Mouse (Mus musculus) testis, postnatal 10 days (tissue): ENCODE measurements at regions not wholly inside any gene's neighbourhood (a gene's known extent, or its start where the extent isn't known, plus 50 kb on each side); places are given as distances from the start of the nearest gene placed in this dataset.

Source experiments
- DNase-seq: peaks from one replicate; pipeline ENCODE4 v3.0.0; 2021; ENCODE audit warnings: low spot score

DNA sequence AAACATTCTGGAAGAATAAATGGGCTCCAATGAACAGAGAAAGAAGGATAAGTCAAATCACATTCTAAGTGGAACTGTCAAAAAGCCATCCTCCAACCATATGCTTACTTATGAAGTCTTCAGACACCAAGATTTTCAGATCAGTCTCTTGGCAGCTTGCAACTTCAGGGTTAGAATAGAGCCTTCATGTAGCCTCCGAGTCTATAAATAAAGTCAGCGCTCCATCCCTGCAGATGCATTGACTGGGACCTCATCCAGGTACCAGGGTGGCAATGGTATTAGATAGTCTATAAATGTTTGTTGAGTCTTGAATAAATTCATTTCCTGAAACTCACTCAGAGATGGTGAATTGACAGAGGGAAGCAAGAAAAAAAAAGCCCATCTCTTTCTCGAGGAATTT lies 107.2 kb upstream of the Eepd1 start:
- DNase-seq, result no peak

DNA sequence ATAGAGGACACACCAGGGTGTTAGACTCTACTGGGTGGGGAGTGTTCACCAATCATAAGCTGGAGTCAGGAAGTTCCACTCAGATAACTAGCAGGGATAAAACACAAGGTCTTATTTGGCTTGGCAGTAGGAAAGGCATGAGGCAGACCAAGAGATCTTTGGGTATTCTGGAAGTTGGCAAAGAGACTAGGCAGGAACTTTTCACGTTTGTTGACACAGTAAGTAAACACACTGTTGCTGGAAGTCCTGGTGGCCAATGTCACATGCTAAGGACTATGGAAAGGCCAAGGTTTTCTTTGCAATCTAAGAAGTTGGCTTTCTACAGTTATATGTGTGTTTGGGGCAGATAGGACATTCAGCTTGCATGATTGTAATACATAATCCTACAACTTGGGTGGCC lies 105.1 kb upstream of the Eepd1 start:
- DNase-seq, result no peak

DNA sequence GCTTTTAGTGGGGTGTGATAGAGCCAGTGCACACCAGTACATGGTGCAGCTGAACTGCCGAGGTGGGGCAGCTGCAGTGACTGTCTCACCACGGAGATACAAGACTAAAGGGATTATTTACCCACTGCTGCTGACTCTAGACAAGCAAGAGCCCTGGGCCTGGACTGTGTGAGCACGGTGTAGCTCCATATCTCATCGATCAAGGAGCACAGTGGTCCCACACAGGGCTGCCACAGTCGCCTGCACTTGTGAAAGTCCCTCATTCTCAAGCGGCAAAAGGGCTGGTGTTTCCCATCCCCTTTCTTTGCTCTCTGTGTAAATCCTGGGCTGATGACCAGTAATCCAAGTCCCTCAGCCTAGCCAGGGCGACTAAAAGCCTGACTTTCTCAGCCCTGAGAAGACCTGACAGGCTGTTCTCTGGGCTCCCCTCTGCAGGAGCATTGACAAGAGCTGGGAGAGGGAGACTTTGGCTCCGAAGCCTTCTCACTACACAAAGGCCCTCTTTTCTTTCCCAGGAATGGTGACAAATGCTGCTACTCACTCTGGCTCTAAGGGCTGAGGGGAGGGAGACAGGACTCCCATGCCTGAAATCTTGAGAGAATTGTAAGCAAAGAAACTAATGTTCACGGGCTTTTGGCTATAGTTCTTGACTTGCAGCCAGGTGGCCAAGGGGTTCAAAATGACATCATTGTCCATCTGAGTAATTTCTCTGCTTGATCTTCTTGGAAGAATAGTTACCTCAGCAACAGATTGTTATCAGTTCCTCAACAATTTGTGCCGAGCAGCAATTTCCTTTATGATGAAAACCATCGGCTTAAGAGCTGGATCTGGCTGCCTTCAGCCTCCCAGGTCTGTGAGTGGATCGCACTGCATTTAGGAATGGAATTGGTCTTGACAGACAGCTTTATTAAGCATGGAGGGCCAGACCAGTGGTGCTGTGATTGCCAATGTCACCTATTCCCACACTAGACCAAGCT lies 103.3 kb upstream of the Eepd1 start:
- no peak for DNase-seq

DNA sequence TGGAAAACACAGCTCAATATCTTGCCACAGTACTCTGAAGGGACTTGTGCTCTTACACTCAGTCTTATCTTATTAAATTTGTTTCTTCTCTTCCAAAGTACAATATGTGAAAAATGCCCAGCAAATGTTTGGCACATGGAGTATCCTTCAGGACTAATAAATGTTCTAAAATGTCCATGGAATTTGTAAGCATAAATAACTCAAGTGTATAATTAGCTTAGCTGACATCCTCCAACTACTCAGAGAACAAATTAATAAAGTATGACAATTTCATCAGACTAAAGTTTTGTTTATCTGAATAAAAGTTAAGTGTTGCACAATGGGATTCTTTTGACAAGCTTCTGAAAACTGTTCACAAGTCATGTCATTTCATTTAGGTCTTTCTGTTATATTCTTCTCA lies 96.0 kb upstream of the Eepd1 start:
- no peak for DNase-seq

DNA sequence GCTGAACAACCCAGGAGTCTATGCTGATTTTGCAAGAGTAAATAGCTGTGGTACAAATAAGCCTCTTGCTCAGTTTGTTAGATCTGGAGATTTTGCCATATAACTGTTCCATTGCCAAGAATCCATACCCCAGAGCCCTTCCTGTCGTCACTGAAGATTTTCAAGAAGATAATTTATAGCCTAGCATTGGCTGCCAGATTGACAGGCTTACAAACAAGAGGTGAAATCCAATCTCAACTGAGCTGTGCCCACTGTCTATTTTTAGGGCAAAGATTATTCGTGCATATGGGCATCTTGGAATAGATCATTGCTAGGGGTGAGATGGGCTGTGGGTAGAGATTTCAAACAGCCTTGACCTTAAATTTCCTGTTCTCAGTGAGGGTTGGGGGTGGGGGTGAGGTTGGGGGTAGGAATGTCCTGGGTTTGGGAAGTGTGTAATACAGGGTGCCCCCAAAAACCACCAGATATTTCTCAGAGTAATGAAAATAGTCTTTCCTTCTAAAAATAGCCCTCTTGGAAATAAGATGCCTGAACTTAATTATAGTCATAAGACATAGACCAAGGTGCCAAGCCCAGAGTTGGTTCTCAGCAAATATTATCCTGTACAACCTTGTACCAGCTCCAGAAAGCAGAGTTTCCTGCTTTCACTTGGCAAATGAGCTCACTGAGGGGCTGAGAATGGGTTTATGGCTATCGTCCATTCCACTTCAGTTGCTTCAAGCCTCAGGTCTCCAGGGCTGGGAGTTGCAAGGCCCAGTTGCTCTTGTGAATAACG lies 93.3 kb upstream of the Eepd1 start:
- no peak for DNase-seq

DNA sequence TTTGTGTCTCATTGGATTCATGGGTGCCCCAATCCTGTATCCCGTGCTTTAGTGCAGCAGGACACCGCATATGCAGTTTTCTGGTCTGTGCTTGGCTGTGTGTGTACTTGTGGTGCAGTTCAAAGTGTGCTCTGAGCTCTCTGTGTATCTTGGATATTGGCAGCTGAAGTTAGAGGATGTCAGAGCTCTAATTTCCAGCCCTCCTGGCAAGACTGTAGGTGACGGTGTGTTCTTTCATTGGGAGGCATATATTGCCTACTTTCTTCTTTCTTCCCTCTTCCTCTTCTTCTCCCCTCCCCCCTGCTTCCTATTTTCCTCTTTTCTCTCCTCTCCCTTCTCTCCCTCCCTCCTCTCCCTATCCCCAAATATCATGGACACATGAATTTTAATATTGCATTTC lies 92.0 kb upstream of the Eepd1 start:
- no peak for DNase-seq

DNA sequence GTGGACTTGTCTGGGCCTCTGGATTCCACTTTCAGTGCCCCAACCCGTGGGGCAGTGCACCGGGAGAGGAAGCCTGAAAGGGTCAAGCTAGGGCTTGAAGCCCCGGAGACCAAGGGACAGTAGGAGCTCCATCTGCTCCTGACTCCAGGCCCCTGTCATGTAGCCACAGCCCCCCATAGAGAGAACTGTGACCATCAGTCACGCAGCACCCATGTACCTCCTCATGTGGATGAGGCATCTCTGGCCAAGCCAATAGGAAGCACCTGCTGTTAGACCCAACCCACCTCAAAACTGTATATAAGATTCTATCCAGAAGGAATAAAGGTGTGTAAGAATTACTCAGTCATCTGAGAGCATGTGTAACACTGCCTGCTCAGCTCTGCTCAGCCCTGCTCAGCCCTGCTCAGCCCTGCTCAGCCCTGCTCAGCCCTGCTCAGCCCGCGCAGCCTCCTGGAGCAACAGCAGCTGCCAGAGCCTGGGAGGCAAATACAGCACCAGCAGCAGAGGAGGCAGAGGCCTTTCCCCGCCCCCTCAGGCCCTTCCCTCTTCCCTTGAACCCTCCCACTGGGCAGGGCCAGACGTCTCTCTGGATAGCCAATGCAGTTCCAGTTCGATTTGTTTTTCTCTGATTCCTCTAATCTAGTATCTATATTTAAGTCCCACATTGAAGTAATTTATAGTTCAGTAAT lies 80.6 kb upstream of the Eepd1 start:
- DNase-seq, result peak; percentile 51

DNA sequence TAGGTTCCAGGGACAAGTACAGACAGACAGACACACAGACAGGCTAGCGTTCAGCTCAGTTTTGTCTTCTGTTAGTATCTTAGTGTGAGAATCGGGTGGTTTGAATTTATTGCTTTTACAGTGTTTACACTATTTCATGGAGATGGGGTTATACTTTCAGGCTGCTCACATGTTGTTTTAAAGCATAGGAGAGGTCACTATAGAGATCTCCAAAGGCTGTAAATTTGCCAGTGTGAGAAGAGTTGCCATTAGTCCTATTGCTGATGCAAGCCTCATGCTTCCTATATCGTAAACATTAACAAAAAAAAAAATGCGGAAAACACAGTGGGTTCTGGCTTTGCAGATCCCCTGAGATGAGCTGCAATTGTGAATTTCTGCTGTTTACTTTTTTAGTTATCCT lies 75.5 kb upstream of the Eepd1 start:
- no peak for DNase-seq

DNA sequence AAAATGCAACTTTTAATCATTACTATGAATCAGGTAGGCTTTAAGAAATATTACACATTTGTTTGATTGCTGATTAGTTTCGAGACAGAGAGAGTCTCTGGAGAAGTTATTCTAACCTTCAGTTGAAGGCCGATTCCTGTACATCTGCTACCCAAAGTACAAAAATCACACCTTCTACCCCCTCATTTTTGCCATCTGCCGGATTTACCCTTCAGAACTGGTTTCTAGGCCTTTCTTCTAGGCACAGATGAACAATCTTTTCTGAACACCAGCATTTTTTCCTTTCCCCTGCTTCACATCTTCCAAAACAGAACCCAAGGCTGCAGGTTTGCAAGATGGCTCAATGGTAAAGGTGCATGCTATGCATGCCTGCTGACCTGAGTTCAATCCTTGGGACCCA lies 72.8 kb upstream of the Eepd1 start:
- no peak for DNase-seq

DNA sequence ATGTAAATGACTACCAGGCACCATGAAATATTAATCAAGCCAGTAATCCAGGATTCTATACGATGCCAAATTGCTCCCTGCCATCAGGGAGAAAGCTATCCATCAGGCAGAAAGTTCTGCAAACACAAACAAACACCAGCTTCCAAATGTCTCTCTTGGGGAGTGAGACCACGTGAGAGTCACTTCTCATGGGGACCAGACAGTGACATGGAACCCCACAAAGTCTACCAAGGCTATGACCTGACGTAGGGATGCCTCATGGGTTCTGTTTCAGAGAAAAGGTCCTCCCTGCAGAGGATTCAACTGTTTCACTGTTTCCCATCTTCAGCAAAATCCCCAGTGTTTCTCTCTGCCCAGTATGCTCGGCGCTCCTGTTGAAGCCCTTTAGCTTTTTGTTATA lies 71.6 kb upstream of the Eepd1 start:
- no peak for DNase-seq

DNA sequence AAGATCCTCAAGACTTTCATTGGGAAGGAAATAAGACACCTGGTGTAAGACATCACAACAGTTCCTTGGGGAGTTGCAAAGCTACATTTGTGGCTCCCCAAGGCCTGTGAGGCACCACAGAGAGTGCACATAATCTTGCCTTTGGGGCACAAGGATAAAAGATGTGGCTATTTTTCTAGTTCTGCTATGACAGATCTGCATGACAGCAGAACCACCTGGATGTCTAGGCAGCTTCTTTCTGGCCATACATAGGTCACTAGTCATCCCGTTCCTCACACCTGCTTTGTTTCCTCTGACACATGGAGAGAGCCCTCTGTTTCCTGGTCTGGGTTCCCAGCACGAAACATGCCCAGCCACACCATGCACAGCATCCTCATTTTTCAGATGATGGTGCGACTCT lies 67.5 kb upstream of the Eepd1 start:
- no peak for DNase-seq

DNA sequence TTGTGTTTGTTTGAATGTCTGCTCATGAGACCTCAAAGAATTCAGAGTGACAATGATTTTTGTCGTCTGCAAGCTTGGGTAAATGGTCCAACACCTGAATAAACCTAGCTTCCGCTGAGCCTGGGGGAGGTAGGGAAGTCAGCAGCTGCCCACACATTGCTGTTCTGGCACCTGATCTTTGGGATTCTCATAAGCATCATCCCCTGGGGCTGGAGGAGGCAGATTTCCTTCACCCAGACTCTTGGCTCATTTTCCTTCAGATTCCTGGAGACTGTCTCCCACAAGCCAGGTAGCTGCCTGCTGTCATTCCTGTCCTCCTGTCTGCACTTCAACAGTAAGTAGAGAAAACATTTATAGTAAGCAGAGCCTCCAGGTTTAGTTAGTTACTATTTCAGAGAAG lies 67.0 kb upstream of the Eepd1 start:
- DNase-seq, result no peak

DNA sequence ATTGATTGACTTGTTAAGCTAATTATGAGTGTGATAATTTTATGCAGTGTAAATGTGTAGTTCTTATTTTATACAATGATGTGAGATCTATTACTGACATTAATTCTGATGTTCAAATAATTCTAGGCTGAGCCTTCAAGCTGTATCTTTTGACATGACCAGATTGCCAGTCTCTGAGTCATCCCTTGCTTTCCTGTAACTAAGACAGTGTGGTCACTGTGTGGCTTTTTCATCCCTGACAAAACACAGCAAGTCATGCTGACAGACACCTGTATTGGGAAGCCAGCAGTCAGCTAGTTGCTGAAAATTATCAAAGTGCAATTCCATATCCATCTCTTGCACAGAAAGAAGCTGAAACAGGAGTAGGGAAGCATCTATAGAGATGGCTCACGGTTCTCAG lies 54.4 kb upstream of the Eepd1 start:
- DNase-seq, result no peak

DNA sequence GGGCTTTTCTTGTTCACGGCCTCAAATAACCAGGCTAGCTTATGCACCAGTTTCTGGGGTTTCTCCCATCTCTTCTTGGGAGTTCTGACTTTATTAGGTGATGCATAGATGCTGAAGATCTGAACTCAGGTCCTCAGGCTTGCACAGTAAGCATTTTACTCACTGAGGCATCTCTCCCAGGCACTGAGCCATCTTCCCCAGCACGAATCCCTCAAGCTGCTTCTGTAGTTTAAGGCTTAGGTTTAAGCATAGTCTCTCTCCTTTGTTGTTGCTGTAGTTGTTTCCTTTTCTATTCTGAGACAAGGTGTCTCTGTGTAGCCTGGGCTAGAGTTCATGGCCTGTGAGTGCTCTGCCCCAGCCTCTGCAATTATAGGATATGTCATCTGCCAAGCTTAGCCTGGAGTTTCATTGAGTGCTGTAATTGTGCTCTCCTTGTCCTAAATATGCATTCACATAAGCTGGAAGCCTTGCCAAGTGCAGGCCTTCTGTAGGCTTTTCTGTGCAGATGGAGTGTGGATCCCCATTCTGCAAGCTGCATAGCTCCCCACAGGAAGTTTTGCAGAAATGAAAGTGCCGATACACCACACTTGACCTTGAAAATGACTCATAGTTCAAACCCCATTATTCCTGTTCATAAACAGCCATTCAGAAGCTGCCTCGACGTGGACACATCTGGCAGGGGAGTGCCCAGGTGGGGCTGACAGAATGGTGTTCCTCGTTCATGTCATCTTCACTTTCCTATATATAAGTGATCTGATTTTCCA lies 51.7 kb upstream of the Eepd1 start:
- DNase-seq, result no peak
